Mouse (Mus musculus): ENCODE data around the gene Vmn1r194. TPM values are rescaled to one million over a fixed set of nuclear protein-coding genes. Genes with fewer than 3 reads are reported as not detected.
"Not testable (repeated sequence)": the region's sequence is repeated elsewhere in the genome, so short reads cannot be mapped to it uniquely, and the experiment has no call there.

Vmn1r194 gene
- not detected in 2 replicates for polyA plus RNA-seq (2015; fragmentation: Nextera tagmentation; extraction: Ambion mirVana)

DNA sequence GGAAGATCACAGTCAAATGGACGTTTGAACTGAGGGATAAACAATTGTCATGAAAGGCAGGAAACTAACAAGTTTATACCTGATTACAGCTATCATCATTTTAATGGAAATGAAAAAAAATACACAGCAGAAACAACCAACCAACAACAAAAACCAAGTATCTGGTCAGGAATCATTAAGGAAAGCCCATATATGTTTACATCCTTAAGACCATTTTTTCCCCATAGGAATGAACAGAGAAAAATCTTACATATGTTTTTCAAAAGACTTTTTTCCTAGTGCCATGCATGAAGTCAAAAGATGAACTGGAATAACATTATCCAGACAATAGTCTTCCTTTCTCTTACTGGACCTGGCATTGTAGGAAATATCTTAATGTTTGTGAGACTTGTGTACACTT, at the start of gene Vmn1r194:
Gene Vmn1r194 (plus strand): TSS at position 301 of the 400 bp plus-strand sequence.
- ATAC-seq: no peak
- H3K4me2 ChIP-seq (ENCODE audit: low read length): no peak within 1 kb of the TSS
- no peak within 1 kb of the TSS for H3K4me3 ChIP-seq (ENCODE audit: low read length)
- H3K4me1 ChIP-seq (ENCODE audit: control insufficient read depth, insufficient read depth, low read depth, low read length): no peaks in the 10 kb centered on the region
- H3K36me3 ChIP-seq (ENCODE audit: control insufficient read depth, insufficient read depth, low read length): no peaks in the 10 kb centered on the region
- no peaks in the 10 kb centered on the region for H3K9me3 ChIP-seq (ENCODE audit: control insufficient read depth, low read length)
- no peak within 1 kb of the TSS for H3K27ac ChIP-seq (ENCODE audit: low read depth, low read length)
- no peaks in the 10 kb centered on the region for H3K27me3 ChIP-seq (replicated peaks; ENCODE audit: control insufficient read depth, insufficient read depth, low read length)
- WGBS: 46% methylated on average over 1 of the region's 1 CpGs
- H3K9ac ChIP-seq (ENCODE audit: low read depth, low read length): no peak within 1 kb of the TSS

DNA sequence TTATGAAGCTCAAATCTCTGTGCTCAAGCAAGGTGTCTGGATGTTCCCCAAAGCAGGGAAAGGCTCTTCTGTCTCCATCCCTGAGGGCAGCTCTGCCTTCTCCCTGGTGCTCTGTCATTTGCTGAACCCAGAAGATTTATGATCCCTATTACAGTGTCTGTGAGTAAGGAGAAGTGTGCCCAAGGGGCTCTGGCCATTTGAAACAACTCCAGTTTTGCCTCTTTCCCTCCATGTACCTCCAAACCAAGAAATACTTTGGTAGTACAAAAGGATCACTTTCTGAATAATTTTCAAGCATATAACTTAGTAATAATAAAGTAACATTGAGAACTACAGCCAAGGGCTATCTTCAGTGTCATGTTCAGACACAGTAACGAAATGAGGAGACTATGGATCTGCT, 21.0 kb upstream of the Vmn1r194 start, which contains the start of gene Vmn1r193:
Gene Vmn1r193 (minus strand): TSS at position 101 of the 400 bp plus-strand sequence.
- H3K4me2 ChIP-seq (ENCODE audit: low read length); H3K9ac ChIP-seq (ENCODE audit: low read depth, low read length); H3K27me3 ChIP-seq (replicated peaks; ENCODE audit: control insufficient read depth, insufficient read depth, low read length); ATAC-seq; H3K36me3 ChIP-seq (ENCODE audit: control insufficient read depth, insufficient read depth, low read length); H3K4me1 ChIP-seq (ENCODE audit: control insufficient read depth, insufficient read depth, low read depth, low read length); H3K9me3 ChIP-seq (ENCODE audit: control insufficient read depth, low read length); H3K4me3 ChIP-seq (ENCODE audit: low read length); H3K27ac ChIP-seq (ENCODE audit: low read depth, low read length): not testable (repeated sequence)
- WGBS: 77% methylated on average over 1 of the region's 1 CpGs

DNA sequence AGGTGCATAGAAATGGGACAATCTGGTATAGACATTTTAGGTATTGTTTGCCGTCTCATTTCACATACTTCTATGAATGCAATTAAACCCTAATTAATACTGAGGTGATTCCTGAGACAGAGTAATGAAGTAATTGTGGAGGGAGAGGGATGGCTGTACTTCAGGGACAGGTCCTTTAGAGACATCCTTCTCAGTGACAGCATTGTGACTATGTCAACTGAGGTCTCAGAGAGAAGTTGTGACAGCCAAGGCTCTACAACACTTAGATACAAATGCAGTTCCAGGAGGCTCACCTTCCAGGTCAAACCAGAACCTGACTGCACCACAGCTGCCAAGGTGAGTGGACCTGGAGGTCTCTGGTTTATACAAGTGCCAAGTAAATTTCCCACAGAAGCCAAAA, 26.2 kb downstream of the Vmn1r194 start, which contains the start of gene Vmn1r195:
Gene Vmn1r195 (plus strand): TSS at position 301 of the 400 bp plus-strand sequence.
- not testable (repeated sequence) for H3K36me3 ChIP-seq (ENCODE audit: control insufficient read depth, insufficient read depth, low read length); H3K27me3 ChIP-seq (replicated peaks; ENCODE audit: control insufficient read depth, insufficient read depth, low read length); H3K27ac ChIP-seq (ENCODE audit: low read depth, low read length); H3K4me1 ChIP-seq (ENCODE audit: control insufficient read depth, insufficient read depth, low read depth, low read length); H3K9ac ChIP-seq (ENCODE audit: low read depth, low read length); ATAC-seq; H3K4me2 ChIP-seq (ENCODE audit: low read length); H3K4me3 ChIP-seq (ENCODE audit: low read length); H3K9me3 ChIP-seq (ENCODE audit: control insufficient read depth, low read length)
- 89% methylated on average over 1 of the region's 1 CpGs for WGBS

DNA sequence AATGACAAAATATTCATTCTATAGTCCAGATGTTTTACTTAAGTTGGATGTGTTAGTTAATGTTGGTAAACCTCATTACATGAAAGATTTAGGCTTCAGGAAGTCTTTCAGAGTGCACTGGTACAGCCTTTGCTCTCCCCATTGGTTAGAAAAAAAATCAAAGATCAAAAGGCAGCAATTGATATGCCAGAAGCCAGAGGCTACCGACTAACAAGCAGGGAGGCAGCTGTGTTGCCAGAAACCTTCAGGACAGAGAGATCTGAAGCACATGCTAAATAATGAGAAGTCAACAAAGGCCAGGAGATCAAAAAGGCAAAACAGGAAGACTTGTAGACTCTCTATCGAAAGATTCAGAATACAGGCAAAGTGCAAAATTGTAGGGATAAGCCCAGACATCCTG, 27.7 kb downstream of the Vmn1r194 start:
- Histone ChIP-seq H3K27me3 (replicated peaks; ENCODE audit: control insufficient read depth, insufficient read depth, low read length) (no peaks in the 10 kb centered on the region), H3K4me2 (ENCODE audit: low read length) (no peak overlapping the region), H3K36me3 (ENCODE audit: control insufficient read depth, insufficient read depth, low read length) (no peaks in the 10 kb centered on the region), H3K9ac (ENCODE audit: low read depth, low read length) (no peak overlapping the region), H3K4me3 (ENCODE audit: low read length) (no peak overlapping the region), H3K4me1 (ENCODE audit: control insufficient read depth, insufficient read depth, low read depth, low read length) (no peaks in the 10 kb centered on the region), H3K9me3 (ENCODE audit: control insufficient read depth, low read length) (no peaks in the 10 kb centered on the region), H3K27ac (ENCODE audit: low read depth, low read length) (no peak overlapping the region)
- WGBS: 60% methylated on average over 2 of the region's 2 CpGs
- no peak for ATAC-seq

DNA sequence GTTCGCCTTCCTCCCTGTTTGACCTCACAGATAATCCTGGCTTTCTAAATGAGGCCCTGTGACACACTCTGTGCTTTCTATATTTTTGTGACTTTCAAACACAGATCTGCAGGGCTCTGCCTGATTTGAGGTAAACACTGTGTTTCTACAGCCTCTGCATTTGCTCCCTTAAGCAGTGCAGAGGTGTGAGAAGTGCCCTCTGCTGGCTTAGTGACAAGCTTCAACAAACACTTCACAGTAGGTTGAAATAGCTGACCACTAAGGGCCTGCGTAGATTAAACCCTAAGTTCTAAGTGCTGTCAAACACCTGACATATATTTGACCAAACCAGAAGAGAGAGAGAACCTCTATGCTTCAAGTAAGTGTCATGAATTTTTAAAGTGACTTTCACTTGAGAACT, 40.6 kb downstream of the Vmn1r194 start:
- ATAC-seq: no peak

DNA sequence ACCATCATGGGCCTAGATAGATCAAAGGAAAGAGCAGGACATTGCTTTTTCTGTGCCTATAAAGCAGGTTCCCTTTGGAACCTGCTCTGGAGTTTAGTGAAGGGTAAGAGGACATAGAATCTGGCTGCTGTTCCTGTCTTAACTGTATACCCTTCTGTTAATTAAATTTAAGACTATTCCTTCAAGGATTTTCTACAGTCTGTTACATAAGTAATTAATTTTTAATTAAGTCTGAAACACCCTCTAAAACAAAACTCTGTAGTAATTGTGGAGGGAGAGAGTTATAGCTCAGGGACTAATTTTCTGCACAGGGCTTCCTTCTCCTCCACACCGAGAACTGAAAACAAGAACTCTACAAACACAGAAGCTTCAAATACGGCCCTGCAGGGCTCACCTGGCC, 45.6 kb downstream of the Vmn1r194 start, which contains the start of gene Vmn1r196:
Gene Vmn1r196 (plus strand): TSS at position 301 of the 400 bp plus-strand sequence.
- no peak within 1 kb of the TSS for H3K27ac ChIP-seq (ENCODE audit: low read depth, low read length)
- H3K27me3 ChIP-seq (replicated peaks; ENCODE audit: control insufficient read depth, insufficient read depth, low read length): no peaks in the 10 kb centered on the region
- H3K4me2 ChIP-seq (ENCODE audit: low read length): no peak within 1 kb of the TSS
- WGBS: 77% methylated on average over 2 of the region's 2 CpGs
- no peak for ATAC-seq
- H3K36me3 ChIP-seq (ENCODE audit: control insufficient read depth, insufficient read depth, low read length): no peaks in the 10 kb centered on the region
- no peak within 1 kb of the TSS for H3K4me3 ChIP-seq (ENCODE audit: low read length)
- H3K9ac ChIP-seq (ENCODE audit: low read depth, low read length): no peak within 1 kb of the TSS
- no peaks in the 10 kb centered on the region for H3K9me3 ChIP-seq (ENCODE audit: control insufficient read depth, low read length)
- no peaks in the 10 kb centered on the region for H3K4me1 ChIP-seq (ENCODE audit: control insufficient read depth, insufficient read depth, low read depth, low read length)

More for the DNA sequence above, 40.6 kb downstream of the Vmn1r194 start:
- H3K27me3 ChIP-seq (replicated peaks; ENCODE audit: control insufficient read depth, insufficient read depth, low read length): no peaks in the 10 kb centered on the region
- no peak overlapping the region for H3K27ac ChIP-seq (ENCODE audit: low read depth, low read length)
- no peaks in the 10 kb centered on the region for H3K36me3 ChIP-seq (ENCODE audit: control insufficient read depth, insufficient read depth, low read length)
- no peak overlapping the region for H3K4me2 ChIP-seq (ENCODE audit: low read length)
- no peak overlapping the region for H3K4me3 ChIP-seq (ENCODE audit: low read length)
- no peaks in the 10 kb centered on the region for H3K4me1 ChIP-seq (ENCODE audit: control insufficient read depth, insufficient read depth, low read depth, low read length)
- H3K9ac ChIP-seq (ENCODE audit: low read depth, low read length): no peak overlapping the region
- no peaks in the 10 kb centered on the region for H3K9me3 ChIP-seq (ENCODE audit: control insufficient read depth, low read length)
- WGBS: 74% methylated on average over 2 of the region's 2 CpGs

Small RNAs within 50 kb of the gene (microRNA-seq; reads per million reads assigned to microRNA genes)
- not detected for gene Gm23282
- not detected for gene Gm25084

Other genes starting within 250 kb of the Vmn1r194 start
- not detected in 2 replicates for gene Prss16, start 234.5 kb upstream of the Vmn1r194 start, polyA plus RNA-seq (2015; fragmentation: Nextera tagmentation; extraction: Ambion mirVana)
- not detected in 2 replicates for gene Hist1h2ah, start 208.6 kb upstream of the Vmn1r194 start, polyA plus RNA-seq (2015; fragmentation: Nextera tagmentation; extraction: Ambion mirVana)
- 0.70 and 0.87 TPM in 2 replicates for gene Hist1h2bk, start 208.3 kb upstream of the Vmn1r194 start, polyA plus RNA-seq (2015; fragmentation: Nextera tagmentation; extraction: Ambion mirVana)
- 6.5 and 6.7 TPM in 2 replicates for gene Hist1h4i, start 202.9 kb upstream of the Vmn1r194 start, polyA plus RNA-seq (2015; fragmentation: Nextera tagmentation; extraction: Ambion mirVana)
- gene Hist1h2ag, start 201.3 kb upstream of the Vmn1r194 start, polyA plus RNA-seq (2015; fragmentation: Nextera tagmentation; extraction: Ambion mirVana): 3.0 and 5.8 TPM in 2 replicates
- gene Hist1h2bj, start 201.0 kb upstream of the Vmn1r194 start, polyA plus RNA-seq (2015; fragmentation: Nextera tagmentation; extraction: Ambion mirVana): 2.2 and 2.5 TPM in 2 replicates
- gene Vmn1r188, start 159.8 kb upstream of the Vmn1r194 start, polyA plus RNA-seq (2015; fragmentation: Nextera tagmentation; extraction: Ambion mirVana): not detected in 2 replicates
- not detected in 2 replicates for gene Vmn1r189, start 138.4 kb upstream of the Vmn1r194 start, polyA plus RNA-seq (2015; fragmentation: Nextera tagmentation; extraction: Ambion mirVana)
- gene Vmn1r191, start 60.2 kb upstream of the Vmn1r194 start, polyA plus RNA-seq (2015; fragmentation: Nextera tagmentation; extraction: Ambion mirVana): not detected in 2 replicates
- not detected in 2 replicates for gene Vmn1r192, start 53.1 kb upstream of the Vmn1r194 start, polyA plus RNA-seq (2015; fragmentation: Nextera tagmentation; extraction: Ambion mirVana)
- not detected in 2 replicates for gene Vmn1r193, start 21.1 kb upstream of the Vmn1r194 start, polyA plus RNA-seq (2015; fragmentation: Nextera tagmentation; extraction: Ambion mirVana)
- gene Vmn1r195, start 26.3 kb downstream of the Vmn1r194 start, polyA plus RNA-seq (2015; fragmentation: Nextera tagmentation; extraction: Ambion mirVana): not detected in 2 replicates
- gene Vmn1r196, start 45.7 kb downstream of the Vmn1r194 start, polyA plus RNA-seq (2015; fragmentation: Nextera tagmentation; extraction: Ambion mirVana): not detected in 2 replicates
- gene Vmn1r197, start 80.4 kb downstream of the Vmn1r194 start, polyA plus RNA-seq (2015; fragmentation: Nextera tagmentation; extraction: Ambion mirVana): not detected in 2 replicates
- gene Vmn1r198, start 106.1 kb downstream of the Vmn1r194 start, polyA plus RNA-seq (2015; fragmentation: Nextera tagmentation; extraction: Ambion mirVana): not detected in 2 replicates
- gene Vmn1r199, start 135.6 kb downstream of the Vmn1r194 start, polyA plus RNA-seq (2015; fragmentation: Nextera tagmentation; extraction: Ambion mirVana): not detected in 2 replicates
- gene Vmn1r200, start 146.2 kb downstream of the Vmn1r194 start, polyA plus RNA-seq (2015; fragmentation: Nextera tagmentation; extraction: Ambion mirVana): 0.10 TPM in 1 of 2 replicates, not detected in the other
- gene Vmn1r201, start 227.7 kb downstream of the Vmn1r194 start, polyA plus RNA-seq (2015; fragmentation: Nextera tagmentation; extraction: Ambion mirVana): not detected in 2 replicates

Measured in hindbrain, embryonic 16.5 days (tissue).